Mouse (Mus musculus) right cerebral cortex, postnatal 36 days (tissue): ENCODE data around the gene Mrpl4.
"Not testable (repeated sequence)": the region's sequence is repeated elsewhere in the genome, so short reads cannot be mapped to it uniquely, and the experiment has no call there.

Experiments used
- DNase-seq, 2 experiments: peaks; one replicate each; pipeline ENCODE4 v3.0.0; 2022; ENCODE audit warnings: low spot score in 2 of 2, mixed read lengths in 1 of 2

Gene Mrpl4

DNA sequence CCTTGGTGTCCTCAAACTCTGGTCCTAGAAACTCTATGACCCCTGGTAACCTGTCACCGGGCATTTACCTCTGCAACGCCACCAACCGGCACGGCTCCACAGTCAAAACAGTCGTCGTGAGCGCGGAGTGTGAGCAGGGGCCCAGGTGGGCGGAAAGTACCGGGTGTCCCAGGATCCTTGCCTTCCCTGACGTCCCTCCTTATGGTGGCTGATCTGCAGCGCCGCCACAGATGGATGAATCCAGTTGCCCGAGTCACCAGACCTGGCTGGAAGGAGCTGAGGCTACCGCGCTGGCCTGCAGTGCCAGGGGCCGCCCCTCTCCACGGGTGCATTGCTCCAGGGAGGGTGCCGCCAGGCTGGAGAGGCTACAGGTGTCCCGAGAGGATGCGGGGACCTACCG lies 34.1 kb downstream of the Mrpl4 start:
- DNase-seq: no peak

DNA sequence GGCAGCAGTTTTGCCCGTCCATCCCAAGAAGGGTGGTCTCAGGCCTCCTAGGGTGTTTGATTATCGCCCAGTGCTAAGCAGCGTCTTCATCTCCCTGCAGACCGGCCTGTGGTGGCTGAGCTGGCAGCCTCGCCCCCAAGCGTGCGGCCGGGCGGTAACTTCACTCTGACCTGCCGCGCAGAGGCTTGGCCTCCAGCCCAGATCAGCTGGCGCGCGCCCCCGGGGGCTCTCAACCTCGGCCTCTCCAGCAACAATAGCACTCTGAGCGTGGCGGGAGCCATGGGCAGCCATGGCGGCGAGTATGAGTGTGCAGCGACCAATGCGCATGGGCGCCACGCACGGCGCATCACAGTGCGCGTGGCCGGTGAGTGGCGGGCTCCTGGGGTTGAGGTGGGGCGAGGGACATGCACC lies 34.9 kb downstream of the Mrpl4 start:
- DNase-seq: peak in 1 of 2 experiments; percentile 48

DNA sequence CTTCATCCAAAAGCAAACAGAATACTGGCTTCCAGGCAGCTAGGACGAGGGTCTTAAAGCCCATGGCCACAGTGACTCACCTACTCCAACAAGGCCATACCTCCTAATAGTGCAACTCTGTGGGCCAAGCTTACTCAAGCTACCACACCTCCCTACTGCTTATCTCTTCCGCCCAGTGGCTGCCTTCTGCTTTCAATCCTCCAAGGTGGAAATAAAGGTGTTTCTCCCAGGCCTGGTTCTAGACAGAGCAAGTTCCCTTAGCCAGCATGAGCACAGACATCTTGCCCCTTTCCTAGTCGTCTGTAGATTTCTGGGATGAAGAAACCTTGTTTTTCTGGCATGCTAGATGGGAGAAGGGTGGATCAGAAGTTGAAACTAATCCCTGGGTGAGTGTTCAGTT lies 37.2 kb downstream of the Mrpl4 start:
- DNase-seq: no peak

DNA sequence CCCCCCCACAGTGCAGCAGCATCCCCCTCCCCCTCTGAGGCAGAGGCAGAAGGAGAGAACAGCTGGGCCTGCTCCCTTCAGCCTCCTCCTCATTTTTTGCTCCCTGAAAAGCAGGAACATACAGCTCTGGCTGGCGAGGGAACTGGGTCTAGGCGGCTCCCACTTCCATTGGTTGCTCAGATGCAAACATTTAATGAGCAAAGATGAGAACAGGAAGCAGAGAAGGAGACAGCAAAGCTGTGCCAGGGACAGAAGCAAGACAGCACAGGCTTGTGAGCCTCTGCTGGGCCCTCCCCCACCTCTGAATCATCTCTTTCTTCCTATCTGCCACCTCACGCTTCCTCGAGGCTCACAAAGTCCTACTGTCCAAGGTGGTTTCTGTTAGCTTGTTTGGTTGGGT lies 38.8 kb downstream of the Mrpl4 start:
- peak; percentile 82 to 92 for DNase-seq

DNA sequence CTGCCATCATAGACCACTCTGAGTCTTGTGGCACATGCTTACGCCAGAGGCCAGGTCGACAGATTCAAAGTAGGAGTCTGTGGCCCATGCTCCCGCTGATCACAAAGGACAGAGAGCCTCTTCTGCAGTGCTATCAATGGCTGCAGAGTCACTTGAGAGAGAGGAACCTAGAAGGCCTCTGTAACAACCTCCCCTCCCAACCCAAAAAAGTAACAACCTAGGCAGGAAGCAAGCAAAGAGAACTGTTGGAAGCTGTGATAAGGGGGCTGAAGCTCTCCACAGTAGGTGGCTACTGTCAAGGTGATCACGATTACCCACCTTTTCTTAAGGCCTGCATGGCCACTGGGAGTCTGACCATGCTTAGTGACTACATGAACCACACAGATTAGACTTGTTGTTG lies 41.0 kb downstream of the Mrpl4 start:
- no peak for DNase-seq

DNA sequence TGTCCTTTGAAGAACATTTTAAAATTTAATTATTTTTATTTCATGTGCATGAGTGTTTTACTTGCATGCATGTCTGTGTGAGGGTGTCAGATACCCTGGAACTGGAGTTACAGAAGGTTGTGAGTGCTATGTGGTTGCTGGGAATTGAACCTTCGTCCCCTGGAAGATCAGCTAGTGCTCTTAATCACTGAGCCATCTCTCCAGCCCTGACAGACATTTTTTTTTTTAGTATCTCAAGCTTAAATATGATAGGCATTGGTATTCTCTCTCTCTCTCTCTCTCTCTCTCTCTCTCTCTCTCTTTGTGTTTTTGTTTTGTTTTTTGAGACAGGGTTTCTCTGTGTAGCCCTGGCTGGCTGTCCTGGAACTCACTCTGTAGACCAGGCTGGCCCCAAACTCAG lies 42.2 kb downstream of the Mrpl4 start:
- DNase-seq: not testable (repeated sequence)

DNA sequence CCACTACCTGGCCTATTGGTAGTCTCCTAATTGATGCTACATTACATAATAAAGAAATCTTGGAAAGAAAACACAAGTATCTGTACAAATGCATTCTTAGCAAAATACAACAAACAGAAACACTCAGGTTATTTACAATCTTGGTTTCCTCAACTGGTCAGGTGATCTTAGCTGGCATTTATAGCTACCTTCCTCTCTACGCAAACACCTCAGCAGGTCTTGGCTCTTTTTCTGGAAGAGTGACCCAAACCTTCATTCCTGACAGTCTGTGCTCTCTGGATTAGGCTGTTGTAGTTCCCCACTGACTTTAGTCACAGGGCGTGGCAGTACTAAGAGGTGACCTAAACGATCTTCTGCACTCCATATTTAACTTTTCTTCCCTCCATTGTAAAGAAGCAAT lies 42.7 kb downstream of the Mrpl4 start:
- no peak for DNase-seq

DNA sequence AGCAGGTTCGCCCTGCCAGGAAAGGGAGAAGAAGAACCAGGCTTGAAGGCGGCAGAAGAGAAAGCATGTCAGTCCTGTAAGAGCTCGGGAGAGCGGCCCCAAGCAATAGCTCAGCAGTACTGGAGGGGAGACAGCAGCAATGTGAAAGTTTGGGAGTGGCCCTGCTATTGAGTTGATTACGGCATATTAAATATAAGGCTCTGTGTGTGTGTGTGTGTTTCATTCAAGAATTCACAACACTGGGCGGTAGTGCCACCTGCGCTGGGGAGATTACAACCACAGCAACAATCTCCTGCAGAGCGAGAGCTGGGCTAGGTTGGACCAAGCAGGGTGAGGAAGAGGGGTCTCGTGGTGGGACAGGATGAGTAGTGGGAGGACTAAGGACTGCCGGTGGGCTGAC lies 49.0 kb downstream of the Mrpl4 start:
- no peak for DNase-seq
